Mouse (Mus musculus): ENCODE data around the gene 2610528A11Rik.
A peak's percentile ranks its signal among the peaks of the same experiment; 100 is the strongest.
"Not testable (repeated sequence)": the region's sequence is repeated elsewhere in the genome, so short reads cannot be mapped to it uniquely, and the experiment has no call there.

Gene 2610528A11Rik

DNA sequence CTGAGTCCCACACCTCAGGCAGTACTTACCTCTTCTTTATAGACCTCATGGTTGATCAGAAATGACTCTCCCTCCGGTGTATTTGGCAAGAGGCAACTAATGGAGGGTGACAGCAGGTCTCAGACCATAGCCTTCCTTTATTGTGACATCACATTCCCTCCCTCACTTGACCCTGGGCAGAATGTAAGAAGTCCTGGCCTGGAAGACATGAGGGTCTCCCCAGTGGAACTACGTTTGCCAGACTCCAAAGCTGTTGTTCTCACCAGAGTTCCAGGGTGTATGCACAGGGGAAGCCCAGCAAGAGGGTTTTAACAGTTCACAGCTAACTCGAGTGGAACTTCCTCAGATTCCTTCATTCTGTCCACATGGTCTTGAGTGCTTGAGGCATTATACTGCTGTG lies at the start of gene 2610528A11Rik:
Gene 2610528A11Rik (minus strand): TSS at position 101 of the 400 bp plus-strand sequence.
- no peak for DNase-seq (ENCODE audit: low read depth, low spot score)

DNA sequence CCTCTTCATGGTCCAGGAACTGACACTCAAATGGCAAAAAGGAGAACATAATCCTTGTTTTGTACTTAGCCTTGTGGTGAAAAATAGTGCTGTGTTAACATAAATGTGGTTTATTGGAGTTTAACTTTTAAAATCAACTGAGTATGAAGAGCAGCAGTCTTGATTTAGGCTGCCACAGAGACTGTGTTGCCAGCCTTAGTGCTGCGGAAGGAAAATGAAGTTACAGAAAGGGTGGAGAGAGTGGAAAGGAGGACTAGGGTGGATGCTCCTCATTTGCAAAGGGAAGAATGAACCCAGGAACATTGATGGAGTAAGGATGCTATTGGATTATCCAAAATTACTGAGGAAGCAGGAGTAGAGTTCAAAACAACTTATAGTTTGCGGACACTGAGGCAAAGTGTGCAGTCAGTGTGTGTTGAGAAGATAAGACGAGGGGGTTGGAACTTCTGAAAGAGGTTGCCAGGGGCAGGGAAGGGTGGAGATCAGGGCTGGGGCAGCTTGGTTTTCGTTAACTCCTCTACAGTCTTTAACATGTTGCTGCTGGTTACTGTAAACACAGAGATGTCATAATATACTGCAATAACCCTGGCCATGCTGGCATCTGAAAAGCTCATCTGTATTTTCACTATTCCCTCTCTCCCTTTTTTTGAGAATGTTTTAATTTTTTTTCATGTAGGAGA lies 49.6 kb upstream of the 2610528A11Rik start:
- no peak for DNase-seq (ENCODE audit: low read depth, low spot score)

DNA sequence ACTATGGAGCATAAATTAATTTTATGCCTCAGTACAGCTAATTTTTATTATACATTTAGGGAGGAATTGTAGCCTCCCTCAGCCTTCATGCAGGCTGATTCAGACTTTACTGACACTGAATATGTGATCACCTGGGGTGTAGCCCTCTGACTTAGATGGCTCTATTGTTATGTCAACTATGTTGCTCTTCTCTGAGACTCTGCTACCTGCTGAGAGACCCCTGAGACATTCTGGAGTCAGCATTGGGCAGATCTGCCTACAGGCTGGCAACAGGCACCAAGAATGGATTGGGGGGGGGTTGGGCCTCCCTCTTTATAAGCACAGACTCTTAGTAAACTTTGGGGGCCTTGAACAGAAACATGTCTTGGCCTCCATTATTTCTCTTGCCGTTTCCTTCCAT lies 40.6 kb upstream of the 2610528A11Rik start:
- peak; percentile 48 for DNase-seq (ENCODE audit: low read depth, low spot score)

DNA sequence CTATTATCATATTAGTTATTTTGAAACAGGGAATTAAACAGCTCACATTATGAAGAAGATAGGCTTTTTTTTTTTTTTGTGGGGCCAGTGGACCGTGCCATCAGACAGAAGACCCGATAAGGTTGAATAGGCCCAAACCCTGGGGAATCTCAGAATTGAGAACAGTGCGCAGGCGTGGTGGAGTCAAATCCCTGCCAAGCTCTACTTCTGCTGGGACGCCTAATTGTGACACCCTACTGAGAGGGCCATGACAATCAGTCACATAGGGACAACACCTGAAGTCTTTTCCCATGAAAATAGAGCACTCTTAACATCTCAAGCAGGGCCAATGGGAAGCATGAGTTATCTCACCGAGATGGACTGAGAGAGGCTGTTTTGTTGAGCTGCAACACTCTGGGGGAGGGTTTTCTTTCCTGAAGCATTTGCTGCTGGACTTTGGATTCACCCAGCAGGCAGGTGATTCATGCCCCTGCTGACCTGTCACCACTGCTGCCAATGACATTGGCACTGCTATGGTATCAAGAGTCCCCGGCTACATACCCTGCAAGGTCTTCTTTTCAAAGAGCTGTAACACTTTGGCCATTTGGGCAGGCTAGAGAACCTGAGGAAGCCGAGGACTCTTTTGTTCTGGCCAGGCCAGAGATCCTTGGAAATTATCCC lies 25.4 kb upstream of the 2610528A11Rik start:
- peak; percentile 35 for DNase-seq (ENCODE audit: low read depth, low spot score)

DNA sequence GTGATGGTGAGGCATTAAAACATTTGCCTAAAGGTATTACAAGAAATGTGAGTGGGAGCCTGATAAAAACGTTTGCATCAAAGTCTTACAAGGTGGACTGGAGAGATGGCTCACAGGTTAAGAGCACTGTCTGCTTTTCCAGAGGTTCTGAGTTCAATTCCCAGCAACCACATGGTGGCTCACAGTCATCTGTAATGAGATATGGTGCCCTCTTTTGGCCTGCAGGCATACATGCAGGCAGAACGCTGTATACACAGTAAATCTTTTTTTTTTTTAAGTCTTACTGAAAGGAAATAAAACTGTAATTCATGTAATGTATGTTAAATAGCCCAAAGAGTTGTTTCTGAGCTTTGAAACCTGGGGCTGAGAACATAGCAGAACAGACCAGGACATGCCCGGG lies 23.8 kb upstream of the 2610528A11Rik start:
- DNase-seq (ENCODE audit: low read depth, low spot score) = not testable (repeated sequence)

DNA sequence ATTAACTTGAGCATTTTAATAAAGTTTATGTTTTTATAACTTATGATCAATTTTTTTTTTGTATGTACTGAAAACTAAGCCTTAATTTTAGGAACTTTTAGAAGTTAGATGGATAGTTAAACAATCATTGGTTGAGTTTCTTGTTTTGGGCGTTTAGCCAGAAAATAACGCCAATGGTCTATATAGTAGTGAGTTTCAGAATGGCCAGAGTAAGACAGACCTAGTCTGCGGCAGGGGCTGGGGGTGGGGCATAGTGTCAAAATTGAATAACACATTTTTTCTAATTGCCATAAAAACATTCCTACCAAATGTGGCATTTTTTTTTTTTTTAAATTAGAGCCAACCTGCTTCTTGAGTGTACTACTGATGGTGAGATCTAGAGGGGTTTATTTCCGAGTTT lies 22.3 kb upstream of the 2610528A11Rik start:
- no peak for DNase-seq (ENCODE audit: low read depth, low spot score)

- DNase-seq (ENCODE audit: low read depth, low spot score) = no peak
Observed at GRCm38 (mm10) chr14:37135671-37136070, 21.8 kb upstream of the 2610528A11Rik start.

DNA sequence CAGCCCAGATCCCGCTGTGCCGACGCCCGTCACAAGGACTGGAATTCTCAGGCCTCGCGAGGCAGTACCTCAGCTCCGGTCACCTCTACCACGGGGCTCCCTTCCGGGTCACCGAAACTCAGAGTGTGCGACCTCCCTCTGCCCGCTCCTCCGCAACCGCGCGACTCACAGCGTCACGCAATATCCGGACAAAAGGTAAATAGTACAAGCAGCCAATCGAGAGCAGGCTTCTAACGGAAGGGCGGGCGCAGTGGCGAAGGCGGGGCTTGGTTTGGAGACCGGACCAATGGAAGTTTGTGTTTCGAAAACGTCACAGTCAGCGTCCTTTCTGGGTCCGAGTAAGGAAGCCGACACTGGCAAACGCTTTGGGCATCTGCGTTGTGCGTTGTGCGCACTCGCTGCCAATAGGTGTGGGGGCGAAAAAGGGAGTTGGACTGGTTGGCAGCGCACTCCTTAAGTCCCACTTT lies 21.3 kb upstream of the 2610528A11Rik start, which contains the start of gene Ghitm:
Gene Ghitm (minus strand): TSS at position 146 of the 467 bp plus-strand sequence.
- peak; percentile 99 for DNase-seq (ENCODE audit: low read depth, low spot score)

- peak; percentile 63 for DNase-seq (ENCODE audit: low read depth, low spot score)
Observed at GRCm38 (mm10) chr14:37134304-37135126, 20.7 kb upstream of the 2610528A11Rik start.

DNA sequence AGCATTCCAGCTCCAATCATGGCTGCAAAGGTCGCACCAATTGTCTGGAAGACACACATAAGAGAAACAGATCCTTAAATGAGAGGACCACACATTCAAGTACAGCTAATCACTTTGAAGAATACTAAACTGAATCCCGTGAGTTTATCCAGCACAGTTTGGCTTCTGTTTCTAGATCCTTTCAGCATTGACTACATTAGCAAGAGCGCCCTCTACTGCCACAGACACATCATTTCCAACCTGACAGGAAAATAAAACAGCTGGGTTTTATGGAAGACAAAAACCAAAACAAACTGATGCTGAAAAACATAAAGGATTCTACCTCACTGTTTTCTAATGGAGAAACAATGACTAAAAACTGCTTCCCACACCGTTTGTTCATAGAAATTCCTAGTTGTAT lies 13.8 kb upstream of the 2610528A11Rik start:
- peak; percentile 72 for DNase-seq (ENCODE audit: low read depth, low spot score)

DNA sequence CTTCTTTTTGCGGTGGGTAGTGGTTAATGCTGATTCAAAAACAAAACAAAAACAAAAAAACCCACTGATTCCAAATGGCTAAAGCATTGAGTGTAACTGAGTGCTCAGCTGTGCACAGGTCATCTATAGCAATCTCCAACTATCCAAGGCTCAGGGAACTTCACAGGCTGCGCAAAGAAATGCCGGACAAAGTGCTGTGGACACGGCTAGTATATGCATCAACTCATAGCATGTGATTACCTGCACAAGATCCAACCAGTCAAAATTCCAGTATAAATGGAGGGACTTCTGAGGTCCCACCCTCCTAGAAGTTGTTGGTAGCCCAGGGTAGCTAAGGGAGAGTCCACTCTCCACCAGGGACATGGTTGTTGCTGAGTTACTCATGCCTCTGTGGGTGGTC lies 5.4 kb upstream of the 2610528A11Rik start:
- DNase-seq (ENCODE audit: low read depth, low spot score) = no peak

- DNase-seq (ENCODE audit: low read depth, low spot score) = no peak
Observed at GRCm38 (mm10) chr14:37112931-37113330, 891 bp downstream of the 2610528A11Rik start.

DNA sequence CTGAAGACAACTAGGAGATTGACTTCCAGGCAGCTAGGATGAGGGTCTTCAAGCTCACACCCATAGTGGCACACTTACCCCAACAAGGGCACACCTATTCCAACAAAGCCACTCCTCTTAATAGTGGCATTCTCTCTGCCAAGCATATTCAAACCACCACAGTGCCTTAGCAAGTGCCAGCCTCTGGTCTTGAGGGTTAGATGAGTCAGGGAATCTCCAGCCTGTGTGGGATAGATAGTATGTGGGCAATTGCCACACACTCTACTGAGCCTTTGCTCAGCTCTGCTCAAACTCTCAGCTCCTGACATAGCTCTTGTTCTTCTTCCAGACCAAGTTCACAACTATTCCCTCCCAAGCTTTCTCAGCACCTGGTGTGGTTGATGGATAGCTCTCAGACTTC lies 2.5 kb downstream of the 2610528A11Rik start:
- DNase-seq (ENCODE audit: low read depth, low spot score) = no peak

- no peak for DNase-seq (ENCODE audit: low read depth, low spot score)
Observed at GRCm38 (mm10) chr14:37110456-37110855, 3.4 kb downstream of the 2610528A11Rik start.

DNA sequence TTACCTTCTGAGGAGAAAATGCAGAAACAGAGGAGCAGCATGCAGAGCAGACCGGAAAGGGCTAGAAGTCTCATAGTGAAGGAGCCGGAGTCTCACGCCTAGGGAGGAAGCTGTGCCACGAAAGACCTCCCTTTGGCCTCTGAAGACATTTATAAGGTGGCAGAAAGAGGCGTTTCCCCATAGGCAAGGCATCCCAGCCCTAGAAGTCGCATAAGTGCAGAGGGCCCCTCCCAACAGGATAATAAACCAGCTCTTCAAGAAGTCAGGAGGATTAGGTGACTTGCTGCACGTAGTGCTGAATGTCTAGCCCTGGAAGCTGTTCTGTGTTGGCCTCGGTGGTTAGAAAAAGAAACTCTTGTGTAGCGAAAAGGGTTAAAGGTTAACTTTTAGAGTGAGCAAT lies 3.8 kb downstream of the 2610528A11Rik start:
- peak; percentile 41 for DNase-seq (ENCODE audit: low read depth, low spot score)

GRCm38 (mm10) chr14:37109460-37109859 lies 4.4 kb downstream of the 2610528A11Rik start:
- no peak for DNase-seq (ENCODE audit: low read depth, low spot score)

DNA sequence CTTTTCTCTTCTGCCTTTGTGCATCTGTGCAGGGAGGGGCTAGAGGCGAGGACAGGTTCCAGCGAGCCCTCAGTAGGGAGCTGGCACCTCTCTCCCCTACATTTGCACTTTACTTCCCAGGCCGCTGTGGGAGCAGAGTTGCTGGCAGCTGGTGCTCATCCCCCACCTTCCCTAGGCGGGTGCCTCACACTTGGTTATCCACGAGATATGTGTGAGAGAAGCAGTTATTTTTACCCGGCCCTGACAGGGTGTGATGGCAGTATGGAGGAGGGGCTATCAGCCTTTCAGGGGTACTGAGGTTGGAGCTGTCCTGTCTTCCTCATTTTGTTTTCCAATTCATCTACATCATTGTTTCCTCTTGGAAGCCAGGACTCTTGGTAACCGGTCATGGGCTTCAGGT lies 8.0 kb downstream of the 2610528A11Rik start:
- no peak for DNase-seq (ENCODE audit: low read depth, low spot score)

DNA sequence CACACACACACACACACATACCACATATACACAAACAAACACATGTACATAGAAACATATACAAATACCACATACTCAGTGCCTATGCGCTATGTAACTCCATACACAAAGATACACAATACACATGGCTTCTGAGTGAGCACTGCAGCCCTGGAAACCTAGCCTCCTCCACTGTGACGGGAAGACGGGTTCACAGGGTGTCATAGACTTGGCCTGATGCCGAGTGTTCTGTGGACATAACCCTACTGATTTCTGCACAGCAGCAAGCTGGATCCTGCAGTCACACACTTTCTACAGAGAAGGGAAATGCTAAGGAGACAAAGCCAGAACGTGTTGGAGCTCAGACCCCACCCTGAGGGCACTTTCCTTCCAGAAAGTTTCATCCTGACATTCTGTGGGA lies 9.1 kb downstream of the 2610528A11Rik start:
- DNase-seq (ENCODE audit: low read depth, low spot score) = no peak

GRCm38 (mm10) chr14:37102484-37102883 lies 11.3 kb downstream of the 2610528A11Rik start:
- no peak for DNase-seq (ENCODE audit: low read depth, low spot score)

DNA sequence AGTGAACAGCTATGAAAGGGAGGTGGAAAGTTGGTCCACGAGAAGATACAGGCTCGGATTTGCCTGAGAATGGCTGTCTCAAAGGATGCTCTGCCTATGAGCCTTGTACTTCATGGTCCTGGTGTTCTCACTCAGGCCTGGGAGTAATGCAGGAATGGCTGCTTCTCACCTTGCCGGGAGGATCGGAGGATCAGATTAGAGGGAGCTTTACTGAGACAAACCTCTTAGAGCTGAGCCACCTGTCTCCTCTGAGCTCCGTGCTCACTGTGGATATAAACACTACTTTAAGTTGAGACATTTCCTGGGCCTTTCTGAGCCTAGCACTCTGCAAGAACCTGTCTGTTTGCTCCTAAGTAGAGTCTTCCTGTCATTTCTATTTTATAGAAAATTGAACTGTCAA lies 12.3 kb downstream of the 2610528A11Rik start:
- no peak for DNase-seq (ENCODE audit: low read depth, low spot score)

DNA sequence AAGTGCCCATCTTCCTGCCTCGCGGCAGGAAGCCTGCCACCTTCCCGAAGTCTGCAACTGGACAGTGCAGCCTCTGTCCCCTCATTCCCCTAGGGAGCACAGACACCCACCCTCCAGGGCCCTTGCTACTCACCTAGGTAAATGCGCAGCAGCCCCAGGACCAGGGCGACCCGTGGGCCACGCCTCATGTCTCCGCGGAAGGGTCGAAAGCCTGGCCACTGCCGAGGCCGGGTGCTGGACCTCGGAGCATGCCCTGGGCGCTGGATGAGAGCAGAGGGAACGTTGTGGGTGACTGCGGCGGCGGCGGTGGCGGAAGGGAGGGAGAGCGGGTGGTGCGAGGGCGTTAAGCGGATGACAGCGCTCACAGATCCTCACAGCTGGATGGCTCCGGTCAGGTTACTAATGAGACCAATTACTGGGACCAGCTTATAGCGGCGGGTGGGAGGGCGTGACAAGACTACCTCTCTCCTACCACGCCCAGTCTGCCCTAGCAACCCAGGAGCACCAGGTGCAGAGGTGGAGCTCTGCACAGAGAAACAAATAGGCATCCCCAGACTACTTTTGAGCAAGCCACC lies 15.8 kb downstream of the 2610528A11Rik start, which contains the start of gene Cdhr1:
Gene Cdhr1 (minus strand): TSS at position 392 of the 575 bp plus-strand sequence.
- DNase-seq (ENCODE audit: low read depth, low spot score) = peak; percentile 95

DNA sequence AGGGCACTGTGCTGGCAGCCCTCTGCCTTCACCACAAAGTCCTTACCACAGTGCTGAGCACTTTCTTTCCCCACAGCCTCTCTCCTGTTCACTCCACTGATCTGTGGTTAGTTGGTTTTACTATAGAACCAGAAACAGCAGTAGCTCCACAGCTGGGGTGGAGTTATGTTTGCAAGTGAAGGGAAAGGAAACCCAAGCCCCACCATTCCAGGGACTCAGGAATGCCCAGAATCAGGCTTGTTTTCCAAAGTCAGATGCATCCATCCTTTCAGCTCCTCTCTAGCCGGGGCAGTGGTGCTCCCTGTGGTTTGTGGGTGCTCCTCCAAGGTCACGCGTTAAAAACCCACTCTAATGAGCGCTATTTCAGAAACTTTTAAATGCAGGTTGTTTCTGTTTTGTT lies 18.3 kb downstream of the 2610528A11Rik start:
- DNase-seq (ENCODE audit: low read depth, low spot score) = peak; percentile 72

Measured in ZHBTc4 (cell line).